Mouse (Mus musculus): ENCODE results near the gene Tfip11.

Gene Tfip11

DNA sequence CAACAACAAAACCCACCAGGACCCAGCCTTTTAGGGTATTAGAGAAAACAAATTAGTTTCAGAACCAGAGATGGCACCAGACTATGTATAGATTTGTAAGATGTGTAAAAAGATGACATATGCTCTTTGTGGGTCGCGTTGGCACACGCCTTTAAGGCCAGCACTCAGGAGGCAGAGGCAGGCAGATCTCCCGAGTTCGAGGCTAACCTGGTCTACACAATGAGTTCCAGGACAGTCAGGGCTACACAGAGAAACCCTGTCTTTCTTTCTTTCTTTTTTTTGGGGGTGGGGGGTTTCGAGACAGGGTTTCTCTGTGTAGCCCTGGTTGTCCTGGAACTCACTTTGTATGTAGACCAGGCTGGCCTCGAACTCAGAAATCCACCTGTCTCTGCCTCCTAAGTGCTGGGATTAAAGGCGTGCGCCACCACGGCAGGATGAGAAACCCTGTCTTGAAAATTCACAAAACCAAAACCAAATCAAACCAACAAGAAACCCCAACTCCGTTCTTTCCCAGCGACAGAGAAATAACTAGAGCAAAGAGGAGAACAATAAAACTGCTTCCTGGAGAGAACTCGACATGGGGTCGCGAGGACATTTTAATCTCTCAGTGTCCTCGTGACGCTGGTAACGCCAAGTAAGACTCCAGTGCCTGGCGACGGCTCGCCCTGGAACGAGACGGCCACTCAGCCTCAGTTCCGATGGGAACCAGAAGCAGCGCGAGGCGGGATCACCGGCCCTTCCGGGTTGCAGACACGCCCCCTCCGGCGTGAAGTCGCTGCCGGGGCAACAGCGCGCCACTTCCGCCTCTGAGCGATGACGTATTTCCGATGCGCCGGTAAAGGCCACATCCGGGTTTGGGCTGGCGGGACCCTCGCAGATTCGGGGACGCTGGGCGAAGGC lies at the start of gene Tfip11:
TSS of gene Tfip11 (plus strand) at position 813 of the 900 bp plus-strand sequence.
- DNase-seq = peak; percentile 95 to 98

DNA sequence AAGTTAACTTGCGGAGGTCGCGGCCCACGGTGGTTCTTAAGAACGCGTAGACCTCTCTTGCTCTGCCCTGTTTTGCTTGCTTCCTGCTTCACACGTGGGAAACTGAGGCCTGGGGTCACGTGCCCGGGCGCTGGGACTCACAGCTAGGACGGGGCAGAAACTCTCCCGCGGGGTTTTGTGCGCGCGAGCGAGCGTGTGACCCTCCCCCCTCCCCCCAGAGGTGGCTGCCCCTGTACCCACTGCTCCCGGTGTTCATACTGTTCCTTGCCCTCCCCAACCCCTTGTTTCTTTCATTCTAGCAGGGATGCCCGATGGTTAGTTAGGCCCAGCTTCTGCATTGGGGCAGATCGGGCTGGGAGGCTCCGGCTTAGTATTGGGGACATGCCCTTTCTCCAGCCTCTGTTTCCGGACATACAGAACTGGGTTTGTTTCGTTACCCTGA lies 49.2 kb upstream of the Tfip11 start:
- DNase-seq = no peak

DNA sequence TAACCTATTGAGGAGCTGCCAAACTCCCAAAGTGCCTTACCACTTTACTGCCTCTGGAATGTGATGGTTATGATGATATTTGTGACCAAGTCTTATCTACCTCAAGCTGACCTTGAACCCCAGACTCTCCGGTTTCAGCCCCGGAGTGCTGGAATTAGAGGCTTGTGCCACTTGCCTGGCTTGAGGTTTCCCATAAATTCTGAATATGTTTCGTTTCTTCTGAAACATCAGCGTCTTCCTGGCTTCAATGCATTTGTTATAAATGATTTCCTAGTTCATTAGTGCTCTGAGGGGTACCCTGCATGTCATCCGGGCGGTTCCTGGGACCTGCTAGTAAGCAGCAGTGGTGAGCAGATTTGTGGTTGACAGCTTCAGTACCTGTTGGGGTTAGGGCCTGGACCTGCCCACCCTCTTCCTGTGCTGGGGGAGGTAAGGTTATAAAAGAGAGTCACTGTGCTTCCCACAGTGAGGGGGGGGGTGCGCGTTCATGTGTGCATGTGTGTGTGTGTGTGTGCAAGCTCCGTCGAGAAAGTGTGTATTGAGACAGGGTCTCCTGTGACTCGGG lies 48.2 kb upstream of the Tfip11 start:
- DNase-seq = no peak

DNA sequence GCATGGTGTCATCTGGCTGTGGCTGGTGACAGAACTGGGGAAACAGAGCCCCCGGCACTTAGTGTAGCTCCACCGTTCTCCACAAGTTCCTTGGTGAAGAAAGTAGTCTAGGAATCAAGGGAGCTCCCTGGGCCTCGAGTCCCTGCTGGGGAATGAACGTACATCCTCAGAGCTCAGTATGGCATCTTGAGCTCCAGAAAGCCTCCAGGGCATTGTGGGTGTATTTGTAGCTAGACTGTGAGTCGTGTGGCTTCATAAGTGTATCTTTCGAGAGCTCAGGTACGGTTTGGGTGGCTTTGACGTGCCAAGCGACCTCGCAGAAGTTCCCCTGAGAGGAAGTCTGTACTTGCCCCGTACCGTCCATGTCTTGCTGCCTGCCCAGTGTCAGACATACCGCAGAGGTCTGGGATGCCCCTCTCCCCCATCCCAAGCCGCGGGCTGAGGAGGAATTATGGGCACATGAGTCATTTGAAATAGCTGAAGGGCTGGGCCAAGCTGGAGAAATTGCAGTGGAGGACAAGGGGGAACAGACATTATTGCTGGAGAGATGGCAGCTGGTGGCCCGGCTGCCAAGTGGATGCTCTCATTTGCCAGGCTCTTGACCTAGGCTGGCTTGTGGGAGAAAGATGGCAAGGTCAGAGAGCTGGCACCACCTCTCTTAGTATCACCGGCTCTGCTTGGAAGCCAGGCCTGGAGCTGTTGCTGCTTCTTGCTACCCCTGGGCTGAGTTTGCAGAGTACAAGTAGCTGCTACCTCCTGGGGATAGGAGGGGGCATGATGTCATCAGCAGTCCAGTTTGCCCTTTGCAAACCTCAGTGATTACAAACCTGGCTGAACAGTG lies 46.8 kb upstream of the Tfip11 start:
- peak; percentile 41 to 50 for DNase-seq

DNA sequence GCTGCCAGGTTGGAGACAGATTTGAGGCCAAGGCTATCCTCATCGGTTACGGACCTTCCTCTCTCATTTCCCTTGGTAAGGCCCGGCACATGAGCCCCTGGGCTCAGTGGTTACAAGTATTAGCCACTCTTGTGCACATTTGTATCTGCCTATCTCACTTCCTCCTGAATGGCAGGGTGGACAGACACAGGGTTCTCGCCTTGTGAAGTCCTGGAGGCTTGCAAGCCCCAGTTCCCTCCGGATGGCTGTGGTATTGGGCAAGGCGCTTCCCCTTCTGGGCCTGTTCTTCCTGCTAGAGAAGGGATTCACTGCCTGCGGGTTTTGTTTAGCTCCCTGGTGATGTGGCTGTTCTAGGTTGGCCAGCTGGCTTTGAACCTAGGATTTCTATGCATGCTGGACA lies 46.0 kb upstream of the Tfip11 start:
- DNase-seq = peak in 1 of 2 experiments; percentile 25

DNA sequence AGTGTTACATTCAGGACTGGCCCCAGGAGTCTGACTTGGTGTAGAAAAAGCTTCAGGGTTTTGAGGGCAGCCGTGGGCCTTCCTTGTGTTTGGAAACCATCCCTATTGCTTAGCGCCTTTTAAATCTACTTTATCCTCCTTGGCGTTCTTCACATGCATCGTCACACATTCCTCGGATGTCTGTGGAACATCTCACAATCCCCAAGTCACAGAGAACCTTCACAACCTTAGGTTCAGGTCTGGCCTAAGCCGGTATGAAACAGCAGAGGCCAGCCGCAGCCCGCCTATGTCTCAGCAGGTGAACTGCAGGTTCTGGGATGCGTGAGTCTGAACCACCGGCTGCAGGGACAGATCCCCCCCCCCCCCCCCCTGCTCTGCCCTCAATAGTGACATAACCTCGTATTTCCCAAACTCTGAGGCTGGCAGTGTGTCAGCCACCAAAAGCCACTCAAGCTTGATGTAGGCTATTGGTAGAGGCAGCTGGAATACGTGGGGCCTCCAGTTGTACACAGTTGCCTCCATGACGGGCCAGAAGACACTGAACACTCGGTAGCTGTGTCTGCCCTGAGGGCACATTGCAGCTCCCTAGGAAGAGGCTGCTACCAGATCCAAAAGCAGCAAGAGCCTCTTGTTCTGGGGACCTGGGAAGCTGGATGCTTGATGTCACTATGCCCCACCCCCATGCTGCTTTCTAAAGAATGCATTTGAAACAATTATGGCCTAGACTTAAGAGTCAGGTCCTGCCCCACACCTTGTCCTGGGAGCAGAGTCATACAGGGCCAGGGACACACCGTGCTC lies 45.1 kb upstream of the Tfip11 start:
- peak in 1 of 2 experiments; percentile 10 for DNase-seq

DNA sequence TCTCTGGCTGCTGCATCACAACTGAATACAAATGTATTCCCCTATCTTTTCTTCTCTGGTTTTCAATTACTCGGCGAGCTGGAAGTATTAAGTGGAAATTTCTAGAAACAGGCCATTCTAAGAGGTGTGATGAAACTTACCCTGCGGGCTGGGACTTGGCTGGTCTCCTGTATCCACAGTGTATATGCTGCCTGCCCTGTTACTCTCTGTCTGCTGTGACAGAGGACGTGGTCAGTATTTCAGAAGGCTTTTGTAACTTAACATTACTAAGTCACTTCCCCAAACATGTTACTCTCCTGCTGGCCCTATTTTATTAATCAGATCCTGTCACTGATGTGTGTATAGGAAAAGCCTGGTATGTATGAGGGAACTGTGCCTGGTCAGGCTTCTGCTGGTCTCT lies 44.5 kb upstream of the Tfip11 start:
- DNase-seq = no peak

DNA sequence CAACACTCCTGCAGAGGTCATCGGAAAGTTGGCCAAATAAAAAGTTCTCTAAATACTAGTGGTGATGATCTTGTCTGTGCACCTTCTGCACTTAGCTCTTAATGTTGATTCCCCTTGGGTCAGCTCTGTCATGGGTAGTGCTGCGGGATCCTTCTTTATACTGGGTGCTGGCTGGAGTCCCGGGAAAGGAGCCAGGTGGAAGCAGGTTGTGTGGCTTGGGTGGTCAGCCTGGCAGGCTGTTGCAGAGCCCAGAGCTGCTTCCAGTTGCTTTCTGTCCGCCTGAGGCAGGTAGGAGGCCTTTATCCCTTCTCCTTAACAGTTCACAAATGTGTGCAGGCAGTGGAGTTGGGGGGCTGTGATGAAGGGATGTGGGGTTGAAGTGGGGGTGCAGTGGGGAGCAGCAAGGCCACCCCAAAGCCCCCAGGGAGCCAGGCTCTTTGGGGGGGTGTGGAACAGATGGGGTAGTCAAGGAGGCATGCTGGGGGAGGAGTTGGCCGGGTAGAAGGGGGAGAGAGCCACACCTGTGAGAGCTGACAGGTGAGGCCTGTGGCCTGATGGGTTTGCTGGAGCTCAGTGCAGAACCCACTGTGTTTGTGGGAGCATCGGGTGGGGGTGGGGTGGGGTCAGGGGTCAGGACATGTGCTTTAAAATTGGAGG lies 43.9 kb upstream of the Tfip11 start:
- DNase-seq = peak in 1 of 2 experiments; percentile 44

DNA sequence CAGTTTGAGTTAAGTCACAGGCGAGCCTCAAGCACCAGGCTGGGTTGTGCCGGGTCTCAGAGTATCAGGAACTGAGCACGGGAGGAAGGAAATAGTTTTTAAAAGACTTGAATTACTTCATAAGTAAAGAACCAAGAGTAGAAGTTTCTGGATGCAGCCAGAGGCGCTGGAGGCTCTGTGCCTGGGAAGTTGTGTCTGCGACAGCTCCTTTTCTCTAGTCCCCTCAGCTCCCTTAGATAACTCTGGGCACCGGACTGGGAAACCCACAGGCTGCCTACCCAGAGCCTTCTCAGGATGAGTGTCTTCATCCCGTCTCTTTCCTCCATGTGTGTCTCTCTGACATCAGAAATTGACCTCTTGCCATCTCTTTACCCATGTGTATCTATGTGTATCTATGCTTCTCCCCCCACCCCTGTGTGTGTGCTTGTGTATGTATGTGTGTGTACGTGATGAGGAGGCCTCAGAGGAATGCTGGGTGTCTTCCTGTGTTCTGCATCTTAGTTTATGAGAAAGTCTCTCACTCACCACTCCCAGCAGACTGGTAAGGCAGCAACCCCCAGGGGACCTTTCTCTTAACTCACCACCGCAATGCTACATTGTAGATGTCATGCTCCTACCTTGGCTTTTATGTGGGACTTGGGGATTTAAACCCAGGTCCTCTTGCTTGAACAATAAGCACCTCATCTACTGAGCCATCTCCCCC lies 43.2 kb upstream of the Tfip11 start:
- no peak for DNase-seq

DNA sequence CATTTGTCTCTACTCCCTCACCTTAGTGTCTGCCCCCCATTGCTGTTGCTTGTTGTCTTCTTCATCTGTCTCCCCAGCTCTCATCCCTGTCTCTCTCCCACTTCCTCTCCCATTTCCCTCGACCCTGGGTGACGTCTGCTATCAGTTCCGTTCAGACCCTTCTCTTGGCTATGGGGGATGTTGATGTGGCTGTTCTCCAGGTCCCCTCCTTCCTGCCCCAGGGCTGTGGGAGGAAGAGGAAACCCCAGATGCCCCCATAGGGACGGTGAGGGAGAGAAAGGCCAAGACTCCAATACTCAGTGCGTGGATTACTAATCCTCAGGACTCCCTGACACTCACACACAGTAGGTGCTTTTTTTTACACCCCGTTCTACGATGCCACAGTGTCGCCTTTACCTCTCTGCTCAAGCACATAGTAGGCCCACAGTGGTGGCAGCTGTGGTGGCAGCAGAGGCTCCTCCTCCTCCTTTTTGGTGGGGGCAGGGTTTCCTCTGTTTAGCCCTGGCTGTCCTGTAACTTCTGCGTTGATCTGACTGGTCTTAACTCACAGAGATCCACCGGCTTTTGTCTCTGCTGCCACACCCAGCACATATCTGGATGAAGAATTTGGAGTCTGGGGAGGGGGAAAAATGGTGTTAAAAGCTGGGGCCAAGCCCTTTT lies 42.5 kb upstream of the Tfip11 start:
- no peak for DNase-seq

DNA sequence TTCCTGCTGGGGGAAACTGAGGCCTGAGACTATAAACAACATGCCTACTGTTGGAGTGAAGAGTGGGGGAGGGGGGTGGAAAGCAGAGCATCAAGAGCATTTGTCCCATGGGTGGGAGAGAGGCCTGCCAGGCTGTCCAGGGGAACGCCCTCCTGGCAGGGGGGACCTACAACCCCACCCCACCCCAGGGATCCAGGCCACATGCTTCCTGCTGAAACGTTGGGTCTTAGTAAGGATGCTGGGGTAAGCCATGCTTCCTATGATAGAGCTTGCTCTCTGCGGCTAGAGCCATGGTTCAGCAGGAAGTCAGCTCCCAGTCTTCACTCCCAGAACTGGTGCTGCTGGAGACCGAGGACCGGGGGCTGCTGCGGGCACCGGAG lies 42.0 kb upstream of the Tfip11 start:
- no peak for DNase-seq

DNA sequence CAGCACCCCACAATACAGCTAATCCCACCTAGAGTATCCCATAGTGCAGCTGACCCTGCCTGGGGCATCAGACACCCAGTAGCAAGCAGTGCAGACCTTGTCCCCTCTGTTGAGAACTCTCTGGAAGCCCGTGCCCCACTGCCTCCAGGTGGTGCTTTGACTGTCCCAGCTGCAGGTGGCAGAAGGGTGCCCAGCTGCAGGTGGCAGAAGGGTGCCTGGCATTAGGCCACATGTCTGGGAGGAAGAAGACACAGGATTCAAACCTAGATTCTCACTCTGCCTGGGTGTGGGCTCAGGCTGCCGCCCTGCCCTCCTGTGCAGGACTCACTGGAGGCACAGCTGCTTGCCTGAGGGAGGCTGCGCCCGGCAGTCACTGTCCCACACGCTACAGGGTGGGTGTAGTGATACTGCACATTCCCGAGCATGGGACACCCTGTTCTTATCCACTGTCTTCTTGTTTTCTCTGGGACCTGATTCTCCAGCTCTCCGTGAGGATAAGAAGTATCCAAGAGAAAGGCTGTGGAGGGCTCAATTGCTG lies 40.5 kb upstream of the Tfip11 start:
- peak in 1 of 2 experiments; percentile 36 for DNase-seq

DNA sequence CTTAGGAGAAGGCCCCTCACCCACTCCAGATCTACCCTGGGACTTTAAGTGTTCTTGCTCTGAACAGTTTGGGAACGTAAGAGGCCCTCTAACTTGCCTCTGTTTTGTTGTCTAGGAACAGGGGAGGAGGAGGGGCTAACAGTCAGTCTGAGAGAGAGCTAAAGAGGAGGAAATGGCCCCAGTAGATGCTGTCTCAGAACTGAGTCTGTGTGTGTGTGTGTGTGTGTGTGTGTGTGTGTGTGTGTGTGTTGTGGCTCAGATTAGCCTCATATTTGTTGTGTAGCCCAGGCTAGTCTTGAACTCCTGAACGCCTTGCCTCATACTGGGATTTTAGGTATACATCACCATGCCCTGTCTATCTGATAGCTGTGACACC lies 39.6 kb upstream of the Tfip11 start:
- DNase-seq = no peak

DNA sequence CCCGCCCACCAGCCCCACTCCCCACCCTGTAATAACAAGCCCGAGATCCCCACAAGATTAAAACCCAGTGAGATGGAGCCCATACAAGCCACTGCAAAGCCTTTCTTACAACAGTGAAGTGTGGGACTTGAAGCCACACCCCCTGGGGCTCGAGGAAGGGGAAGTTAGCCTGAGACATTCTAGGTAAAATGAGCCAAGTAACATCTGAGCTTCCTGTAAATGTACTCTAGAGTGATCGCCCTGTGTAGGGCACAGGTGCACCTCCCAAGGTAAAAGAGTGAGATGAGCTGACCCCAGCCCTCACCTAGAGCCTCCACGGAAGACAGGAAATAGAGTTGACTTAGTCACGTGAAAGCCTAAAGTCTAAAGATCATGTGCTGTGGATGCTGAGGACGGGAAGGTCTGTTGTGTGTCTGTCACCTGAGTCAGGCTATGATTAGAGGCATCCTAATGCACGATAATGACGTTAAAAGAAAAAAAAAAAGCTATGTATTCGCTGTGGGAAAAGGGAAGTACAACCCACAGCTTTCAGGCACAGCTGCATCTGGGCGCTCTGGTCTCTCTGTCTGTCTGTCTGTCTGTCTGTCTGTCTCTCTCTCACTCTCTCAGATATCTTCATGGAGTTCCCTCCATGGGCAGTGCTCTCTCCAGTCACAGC lies 39.0 kb upstream of the Tfip11 start:
- DNase-seq = no peak

DNA sequence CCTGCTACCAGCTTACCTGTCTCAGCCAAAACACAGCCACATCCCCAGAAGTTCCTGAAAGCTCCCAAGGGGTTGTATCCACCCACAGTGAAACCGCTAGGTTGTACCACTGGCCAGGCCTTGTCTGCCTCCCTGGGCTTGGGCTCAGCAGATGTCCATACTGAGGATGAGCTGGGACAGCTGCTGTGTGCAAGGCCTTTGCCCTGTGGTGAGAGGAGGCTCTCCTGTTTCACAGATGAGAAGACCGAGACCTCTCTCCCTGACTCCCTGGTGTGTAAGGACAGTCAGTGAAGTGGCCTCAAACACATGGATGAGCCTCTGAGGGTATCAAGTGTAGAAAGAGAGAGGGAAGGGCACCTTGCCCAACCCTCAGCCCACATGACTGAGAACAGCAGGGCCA lies 38.5 kb upstream of the Tfip11 start:
- DNase-seq = no peak

DNA sequence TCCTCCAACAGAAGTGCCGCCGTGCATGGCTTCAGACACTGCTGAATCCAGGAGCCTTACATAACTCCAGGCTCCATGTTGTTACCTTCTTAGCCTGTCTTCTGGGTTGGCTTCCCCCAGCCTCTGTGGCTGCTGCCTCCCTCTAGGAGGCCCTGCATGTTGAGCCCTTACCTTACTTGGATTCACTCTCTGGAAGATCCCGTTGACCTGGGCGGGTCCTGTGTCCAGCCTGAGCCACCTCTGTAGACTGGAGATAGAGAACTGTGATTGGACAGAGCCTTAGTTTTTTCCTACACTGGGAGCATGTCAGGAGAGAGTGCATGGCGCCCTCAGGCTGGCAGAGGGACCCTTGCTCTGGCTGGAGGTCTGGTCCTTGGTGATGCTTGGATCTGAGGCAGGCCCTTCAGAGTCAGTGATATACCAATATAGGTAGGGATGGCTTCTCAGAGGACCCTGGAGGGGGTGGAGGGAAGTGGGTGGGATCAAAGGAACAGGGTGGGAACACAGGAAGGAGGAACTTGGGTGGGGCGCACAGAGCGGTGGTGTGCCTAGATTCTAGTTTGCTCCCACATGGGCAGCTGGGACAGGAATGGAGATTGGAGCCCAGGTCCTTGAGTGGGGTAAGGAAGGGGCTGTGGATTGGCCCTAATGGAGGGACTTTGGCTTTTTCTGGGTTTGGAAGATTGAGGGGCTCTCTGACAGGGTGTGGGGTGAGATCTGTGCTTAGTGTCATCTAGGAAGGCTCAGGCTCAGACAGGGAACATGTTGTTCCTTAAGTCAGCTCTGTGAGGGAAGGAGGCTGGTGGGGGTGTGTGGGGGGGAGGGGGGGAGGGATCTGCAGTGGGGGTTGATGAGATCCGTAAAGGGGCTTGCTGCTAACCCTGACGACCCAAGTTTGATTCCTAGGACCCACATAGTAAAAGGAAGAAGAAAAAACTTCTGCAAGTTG lies 37.7 kb upstream of the Tfip11 start:
- DNase-seq = no peak

DNA sequence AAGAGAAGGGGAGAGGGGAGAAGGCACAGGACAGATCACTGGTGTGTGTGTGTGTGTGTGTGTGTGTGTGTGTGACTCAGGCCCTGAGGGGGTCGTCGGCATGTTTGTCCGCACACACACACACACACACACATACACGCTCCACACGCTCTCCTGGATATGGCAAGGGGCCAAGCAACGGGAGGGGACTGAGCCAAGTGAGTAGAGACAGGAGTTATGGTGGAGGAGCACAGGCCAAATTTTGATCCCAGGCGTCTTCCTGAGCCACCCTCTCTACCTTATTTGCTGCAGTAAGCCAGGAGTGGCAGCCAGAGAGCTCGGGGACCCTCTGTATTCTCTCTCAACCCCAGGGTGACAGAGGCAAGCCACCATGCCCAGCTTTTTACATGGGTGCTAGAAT lies 36.9 kb upstream of the Tfip11 start:
- DNase-seq = peak in 1 of 2 experiments; percentile 29

DNA sequence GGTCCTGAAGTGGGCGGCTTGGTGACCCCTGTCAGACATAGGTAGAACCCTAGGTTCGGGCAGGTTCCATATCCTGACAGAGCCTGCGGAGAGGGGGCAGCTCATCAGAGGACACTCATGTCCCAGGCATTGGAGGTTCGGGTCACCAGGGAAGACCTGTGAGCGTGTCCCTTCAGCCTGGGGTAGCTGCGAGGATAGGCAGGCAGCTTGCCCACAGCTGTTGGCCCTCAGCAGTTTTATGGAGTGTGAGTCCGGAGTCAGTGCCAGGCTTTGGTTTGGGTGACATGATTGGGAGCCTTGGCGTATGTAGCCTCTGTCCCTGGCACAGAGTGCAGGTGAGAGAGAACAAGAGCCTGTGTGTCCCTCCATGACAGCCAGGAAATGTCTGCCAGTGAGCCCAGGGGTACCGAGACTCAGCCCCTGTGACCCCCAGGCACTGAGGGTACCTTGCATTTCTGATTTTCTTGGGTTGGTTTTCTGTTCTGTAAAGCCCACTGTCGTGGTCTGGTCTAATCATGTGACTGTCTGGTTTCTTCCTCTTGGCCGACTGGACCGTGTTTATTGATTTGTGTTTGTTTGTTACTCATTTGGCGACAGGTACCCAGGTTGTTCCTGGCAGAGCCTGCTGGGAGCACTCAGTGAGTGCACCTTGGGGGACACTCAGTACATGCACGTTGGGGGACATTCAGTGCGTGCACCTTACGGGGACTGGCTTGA lies 36.2 kb upstream of the Tfip11 start:
- peak in 1 of 2 experiments; percentile 48 for DNase-seq
